Comparison of ENCODE assay signal across 24 mouse cellular contexts in the genomic region with DNA sequence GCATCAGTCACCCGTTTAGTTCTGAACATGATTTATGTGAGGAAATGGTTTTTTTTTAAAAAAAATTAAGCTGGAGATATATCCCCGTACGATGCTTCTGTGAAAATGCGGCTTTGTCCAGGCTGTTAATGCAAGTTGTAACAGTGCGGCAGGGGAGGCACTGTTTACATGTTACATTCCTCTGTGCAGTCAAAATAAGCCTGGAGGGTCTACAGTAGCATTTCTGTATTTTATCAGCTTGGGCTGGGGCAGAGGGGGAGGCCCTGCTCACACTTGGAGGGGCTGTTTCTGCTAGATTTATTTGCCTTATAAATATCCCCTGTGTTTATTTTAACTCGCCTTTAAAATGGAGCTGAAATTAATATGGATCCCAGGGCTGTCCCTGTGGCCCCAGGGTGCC. TPM values are rescaled to one million over a fixed set of nuclear protein-coding genes. Genes with fewer than 3 reads are reported as not detected.
A peak's percentile ranks its signal among the peaks of the same experiment; 100 is the strongest.
DNase-seq lines count a peak whose midpoint lies in the region; ATAC-seq and TF ChIP-seq lines count a peak whose summit lies in the region.
"Had no signal": no experiment of that assay in that cellular context is flagged by ENCODE, and none has a peak within 500 bp of the region (broad histone marks: within the 10 kb centered on the region; RNA-seq: fewer than 3 reads in every experiment).

No protein-coding gene starts in this region.

- no peak overlapping the region for H3K4me2 ChIP-seq in kidney, embryonic 15.5 days
- no peak overlapping the region for H3K4me2 ChIP-seq in neural tube, embryonic 13.5 days
- H3K4me2 ChIP-seq in neural tube, embryonic 15.5 days: no peak overlapping the region
- H3K4me2 ChIP-seq: forebrain, embryonic 12.5 days; heart, embryonic 11.5 days; liver, embryonic 15.5 days; midbrain, embryonic 15.5 days; neural tube, embryonic 12.5 days had no signal

- H3K27ac ChIP-seq in gastrocnemius, adult 2 months: peak overlapping the region; percentile 65
- peak overlapping the region; percentile 71 for H3K27ac ChIP-seq in kidney, embryonic 15.5 days
- H3K27ac ChIP-seq in neural tube, embryonic 13.5 days (replicated peaks): no peak overlapping the region
- H3K27ac ChIP-seq in neural tube, embryonic 15.5 days (replicated peaks): no peak overlapping the region
- H3K27ac ChIP-seq: forebrain, embryonic 12.5 days; liver, embryonic 15.5 days; macrophage; midbrain, embryonic 15.5 days; neural tube, embryonic 12.5 days had no signal

- no peak overlapping the region for H3K9ac ChIP-seq in kidney, embryonic 15.5 days
- 0 out of 2 replicates have a peak overlapping the region, but pooled peaks have one; percentile 17 for H3K9ac ChIP-seq in neural tube, embryonic 13.5 days
- no peak overlapping the region for H3K9ac ChIP-seq in neural tube, embryonic 15.5 days (replicated peaks)
- H3K9ac ChIP-seq: forebrain, embryonic 12.5 days; liver, embryonic 15.5 days; midbrain, embryonic 15.5 days; neural tube, embryonic 12.5 days had no signal

- ATAC-seq in kidney, embryonic 15.5 days (replicated peaks; ENCODE audit: low FRiP score): 0 out of 2 replicates have a peak, but pooled peaks have one; percentile 56
- no peak for ATAC-seq in neural tube, embryonic 13.5 days (ENCODE audit: low read depth)
- ATAC-seq in neural tube, embryonic 15.5 days (ENCODE audit: low FRiP score): no peak
- ATAC-seq: CD4-positive, CD25-positive, alpha-beta regulatory T cell, adult 4 months; midbrain, embryonic 15.5 days had no signal

- DNase-seq in gastrocnemius, adult 2 months: no peak
- DNase-seq in gastrocnemius, postnatal 25 days: no peak
- DNase-seq in kidney, adult 9 months: no peak
- DNase-seq in embryo, embryonic 11 days: no peak
- DNase-seq: adrenal gland, postnatal 14 days; cerebellum, adult 2 months; cerebellum, postnatal 36 days; kidney, postnatal 25 days; liver; right cerebral cortex, adult 18-20 months; right cerebral cortex, postnatal 4 days; thymus, adult 2 months; thymus, postnatal 4 days had no signal

- TF ChIP-seq CTCF in gastrocnemius, adult 2 months (IDR thresholded peaks at IDR 0.05): no peak

- H3K4me1 ChIP-seq in kidney, embryonic 15.5 days: peaks cover 41% of the 10 kb centered on the region
- H3K4me1 ChIP-seq in neural tube, embryonic 13.5 days (replicated peaks): peaks cover 12% of the 10 kb centered on the region; the same call in 1 of the 2 replicates
- H3K4me1 ChIP-seq in neural tube, embryonic 15.5 days: no peaks in the 10 kb centered on the region
- H3K4me1 ChIP-seq: forebrain, embryonic 12.5 days; midbrain, embryonic 15.5 days had no signal

- intact Hi-C loops in gastrocnemius, adult 2 months (cut with DNase I): no loop called here

- WGBS in kidney, embryonic 15.5 days: 15% methylated on average over 6 of the region's 6 CpGs
- 68% methylated on average over 6 of the region's 6 CpGs for WGBS in neural tube, embryonic 13.5 days
- 78% methylated on average over 6 of the region's 6 CpGs for WGBS in neural tube, embryonic 15.5 days

- no peaks in the 10 kb centered on the region for H3K9me3 ChIP-seq in kidney, embryonic 15.5 days (replicated peaks)
- no peaks in the 10 kb centered on the region for H3K9me3 ChIP-seq in neural tube, embryonic 13.5 days
- H3K9me3 ChIP-seq in neural tube, embryonic 15.5 days (replicated peaks): no peaks in the 10 kb centered on the region
- H3K9me3 ChIP-seq: forebrain, embryonic 12.5 days; hindbrain, embryonic 10.5 days; liver, embryonic 15.5 days; midbrain, embryonic 15.5 days; neural tube, embryonic 12.5 days had no signal

- no peak overlapping the region for H3K4me3 ChIP-seq in gastrocnemius, adult 2 months
- no peak overlapping the region for H3K4me3 ChIP-seq in kidney, embryonic 15.5 days (replicated peaks)
- no peak overlapping the region for H3K4me3 ChIP-seq in neural tube, embryonic 13.5 days
- H3K4me3 ChIP-seq in neural tube, embryonic 15.5 days (replicated peaks): no peak overlapping the region
- H3K4me3 ChIP-seq: forebrain, embryonic 12.5 days; hindbrain, embryonic 10.5 days; liver, embryonic 15.5 days; midbrain, embryonic 15.5 days; neural tube, embryonic 12.5 days had no signal

- peaks cover 12% of the 10 kb centered on the region for H3K36me3 ChIP-seq in kidney, embryonic 15.5 days
- no peaks in the 10 kb centered on the region for H3K36me3 ChIP-seq in neural tube, embryonic 13.5 days
- H3K36me3 ChIP-seq in neural tube, embryonic 15.5 days: peaks cover 3% of the 10 kb centered on the region; the same call in 1 of the 2 replicates
- H3K36me3 ChIP-seq: midbrain, embryonic 15.5 days had no signal

- H3K27me3 ChIP-seq in kidney, embryonic 15.5 days: peaks cover 5% of the 10 kb centered on the region; the same call in 1 of the 2 replicates
- no peaks in the 10 kb centered on the region for H3K27me3 ChIP-seq in neural tube, embryonic 13.5 days
- no peaks in the 10 kb centered on the region for H3K27me3 ChIP-seq in neural tube, embryonic 15.5 days (replicated peaks)
- H3K27me3 ChIP-seq: forebrain, embryonic 12.5 days; liver, embryonic 15.5 days; midbrain, embryonic 15.5 days; neural tube, embryonic 12.5 days had no signal

RNA-seq across cellular contexts. Expression of a gene that starts 21.5 kb away (rescaled TPM):
- 10 to 100 TPM; 35.4 to 43.5 TPM for total RNA-seq in gastrocnemius, adult 2 months (2021)
- total RNA-seq in gastrocnemius, postnatal 25 days (2021): 10 to 100 TPM; 33.3 to 44.8 TPM
- polyA plus RNA-seq in kidney, embryonic 15.5 days (2015; fragmentation: Nextera tagmentation; extraction: Ambion mirVana): 97.2 and 103 TPM in 2 replicates
- polyA plus RNA-seq in neural tube, embryonic 13.5 days (2015; fragmentation: Nextera tagmentation; extraction: Ambion mirVana): 86.4 and 93.2 TPM in 2 replicates
- 117 and 128 TPM in 2 replicates for polyA plus RNA-seq in neural tube, embryonic 15.5 days (2015; fragmentation: Nextera tagmentation; extraction: Ambion mirVana)

RNA-seq across cellular contexts. Expression of a gene that starts 21.9 kb away (rescaled TPM):
- total RNA-seq in gastrocnemius, adult 2 months (2021): 10 to 100 TPM; 18.9 to 21.4 TPM
- total RNA-seq in gastrocnemius, postnatal 25 days (2021): 10 to 100 TPM; 16.0 to 16.9 TPM
- 28.1 and 29.1 TPM in 2 replicates for polyA plus RNA-seq in kidney, embryonic 15.5 days (2015; fragmentation: Nextera tagmentation; extraction: Ambion mirVana)
- polyA plus RNA-seq in neural tube, embryonic 13.5 days (2015; fragmentation: Nextera tagmentation; extraction: Ambion mirVana): 20.3 and 22.8 TPM in 2 replicates
- 28.3 and 30.9 TPM in 2 replicates for polyA plus RNA-seq in neural tube, embryonic 15.5 days (2015; fragmentation: Nextera tagmentation; extraction: Ambion mirVana)

RNA-seq across cellular contexts. Expression of a gene that starts 50.4 kb away (rescaled TPM):
- 1 to 10 TPM; 4.0 to 4.4 TPM for total RNA-seq in gastrocnemius, adult 2 months (2021)
- total RNA-seq in gastrocnemius, postnatal 25 days (2021): 1 to 10 TPM; 3.4 to 3.6 TPM
- polyA plus RNA-seq in kidney, embryonic 15.5 days (2015; fragmentation: Nextera tagmentation; extraction: Ambion mirVana): 13.7 and 17.2 TPM in 2 replicates
- 13.6 and 13.9 TPM in 2 replicates for polyA plus RNA-seq in neural tube, embryonic 13.5 days (2015; fragmentation: Nextera tagmentation; extraction: Ambion mirVana)
- 16.1 and 18.8 TPM in 2 replicates for polyA plus RNA-seq in neural tube, embryonic 15.5 days (2015; fragmentation: Nextera tagmentation; extraction: Ambion mirVana)

RNA-seq across cellular contexts. Expression of a gene that starts 50.6 kb away (rescaled TPM):
- 1 to 10 TPM; 3.2 to 4.1 TPM for total RNA-seq in gastrocnemius, adult 2 months (2021)
- total RNA-seq in gastrocnemius, postnatal 25 days (2021): 1 to 10 TPM; 2.4 to 3.1 TPM
- polyA plus RNA-seq in kidney, embryonic 15.5 days (2015; fragmentation: Nextera tagmentation; extraction: Ambion mirVana): 3.1 and 3.3 TPM in 2 replicates
- 3.3 and 4.5 TPM in 2 replicates for polyA plus RNA-seq in neural tube, embryonic 13.5 days (2015; fragmentation: Nextera tagmentation; extraction: Ambion mirVana)
- 3.1 and 4.9 TPM in 2 replicates for polyA plus RNA-seq in neural tube, embryonic 15.5 days (2015; fragmentation: Nextera tagmentation; extraction: Ambion mirVana)
- polyA plus RNA-seq: macrophage had no signal

Comparison
In these comparisons a context has a peak if more than half of its experiments do, and no peak if none do; other contexts are left out.
1. H3K27ac ChIP-seq: peak in gastrocnemius, adult 2 months (single experiment) and kidney, embryonic 15.5 days (single experiment); none in neural tube, embryonic 13.5 days (single experiment) and neural tube, embryonic 15.5 days (single experiment).